Mouse (Mus musculus) heart, postnatal 4 days (tissue): ENCODE data around the gene Usp5. TPM values are rescaled to one million over a fixed set of nuclear protein-coding genes. Genes with fewer than 3 reads are reported as not detected.
A peak's percentile ranks its signal among the peaks of the same experiment; 100 is the strongest.

Experiments
- DNase-seq: peaks from one replicate; pipeline ENCODE4 v3.0.0; 2021
- total RNA-seq, 2 experiments: library from RNA; stranded (reverse); gene quantifications; 2 replicates each; pipeline ENCODE4 v1.2.3; 2021

The Usp5 gene
- total RNA-seq, 2 experiments from 2014 or later = 102 to 104 TPM

DNA sequence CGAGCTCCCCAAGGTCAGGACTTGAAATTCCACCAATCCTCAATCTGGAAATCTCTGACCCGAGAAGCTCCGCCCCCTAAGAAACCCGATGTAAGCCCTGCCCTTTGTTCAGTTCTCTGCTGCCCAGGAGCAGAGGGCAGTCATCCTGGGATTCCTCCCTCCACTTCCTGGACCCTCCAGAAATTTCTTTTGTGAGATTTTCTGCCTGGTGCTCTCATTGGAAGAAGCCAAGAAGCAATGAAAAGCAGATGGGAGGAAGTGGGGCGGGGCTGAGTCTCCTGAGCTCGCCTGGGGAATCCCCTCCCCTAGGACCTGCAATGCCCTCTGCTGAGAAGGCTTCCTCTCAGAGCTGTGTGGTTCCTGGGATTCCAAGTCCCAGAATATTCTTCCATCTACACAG is 46.8 kb downstream of the Usp5 start:
- no peak for DNase-seq

DNA sequence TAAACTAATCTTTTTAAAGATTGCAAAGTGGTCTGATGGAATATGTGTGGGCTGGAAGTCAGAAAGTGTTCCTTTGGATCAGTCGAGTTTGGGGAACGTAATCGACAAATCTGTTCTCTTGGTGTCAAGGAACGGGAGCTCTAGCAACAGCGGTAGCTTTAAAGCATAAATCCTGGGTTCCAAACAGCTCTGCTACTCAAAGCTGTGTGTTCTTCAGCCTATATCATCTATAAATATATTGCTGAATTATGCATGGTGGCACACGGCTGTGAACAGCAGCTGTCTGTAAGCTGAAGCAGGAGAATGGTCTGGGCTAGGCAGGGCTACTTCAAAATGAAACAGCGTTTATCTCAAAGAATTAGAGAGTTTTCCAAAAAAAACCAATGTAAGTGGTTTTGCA is 48.4 kb downstream of the Usp5 start:
- DNase-seq = no peak

DNA sequence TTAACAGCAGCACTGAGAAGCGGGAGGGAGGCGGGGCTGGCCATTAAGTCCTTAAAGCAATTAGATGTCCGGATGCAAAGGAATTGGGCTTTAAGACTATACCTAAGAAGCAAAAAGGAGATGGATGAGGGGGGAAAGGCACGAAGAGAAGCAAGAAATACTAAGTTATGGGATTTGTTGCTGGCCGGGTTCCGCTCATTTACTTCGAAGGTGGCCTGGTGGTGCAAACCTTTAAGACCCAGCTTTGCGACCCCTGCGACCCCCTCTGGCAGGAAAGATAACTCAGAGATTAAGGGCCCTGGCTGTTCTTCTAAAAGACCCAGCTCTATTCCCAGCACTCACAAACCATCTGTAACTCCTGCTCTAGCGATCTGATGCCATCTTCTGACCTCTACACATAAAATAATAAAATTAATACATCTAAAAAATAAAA is 49.3 kb downstream of the Usp5 start:
- no peak for DNase-seq

DNA sequence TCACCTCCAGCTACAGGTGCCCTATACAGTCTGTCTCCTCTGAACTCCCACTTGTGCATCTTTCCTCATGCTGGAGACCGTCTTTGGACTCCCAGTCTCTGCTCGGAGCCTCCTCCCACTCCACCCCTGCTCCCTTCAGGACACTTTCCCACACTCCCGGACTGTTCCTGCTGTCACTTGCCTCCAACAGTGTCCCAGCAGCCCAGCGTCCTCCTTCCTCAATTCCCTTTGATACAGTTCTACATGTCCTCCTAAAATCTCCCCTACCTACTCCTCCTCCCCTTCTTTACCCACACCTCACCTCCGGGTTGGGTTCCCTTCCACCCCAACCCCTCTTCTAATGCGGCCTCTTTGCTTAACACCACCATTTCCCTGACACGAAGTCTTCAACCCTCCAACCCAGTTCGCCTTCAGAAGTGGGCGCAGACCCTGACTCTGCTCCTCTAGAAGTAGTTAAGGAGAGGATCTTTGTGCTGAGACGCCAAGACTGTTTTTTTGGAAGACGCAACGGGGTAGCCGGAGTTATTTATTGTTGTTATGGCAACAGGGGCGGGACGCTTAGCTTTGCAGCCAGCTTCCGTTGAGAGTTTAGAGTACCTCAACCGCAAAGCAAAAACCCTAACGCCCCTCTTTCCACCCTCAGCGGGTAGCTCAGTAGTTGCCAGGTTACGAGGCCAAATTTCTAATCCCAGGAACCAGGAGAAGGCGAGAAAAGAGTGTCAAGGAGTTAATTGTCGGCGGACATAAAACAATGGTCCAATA is 49.9 kb downstream of the Usp5 start, which contains the start of gene Lrrc23:
Lrrc23 (minus strand) TSS at position 506 of the 762 bp plus-strand sequence.
- peak; percentile 51 for DNase-seq

DNA sequence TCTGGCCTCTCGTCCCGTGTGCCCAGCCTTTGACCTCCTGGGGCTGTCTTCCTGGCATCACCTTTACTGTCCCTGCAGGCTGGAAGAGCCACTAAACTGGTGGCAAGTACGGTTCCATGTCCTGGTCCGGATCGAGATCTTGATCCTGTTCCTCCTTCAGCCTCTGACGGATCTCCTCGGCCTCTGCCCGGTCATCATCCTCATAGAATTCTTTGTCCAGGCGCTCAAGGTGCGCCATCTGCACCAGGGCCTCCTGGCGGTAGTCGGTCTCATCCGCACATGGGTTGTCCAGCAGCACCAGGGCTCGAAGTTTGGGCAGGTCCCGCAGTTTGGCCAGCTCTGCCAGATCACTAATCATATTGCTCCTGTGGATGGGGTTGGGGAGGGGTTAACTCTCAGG is 58.8 kb downstream of the Usp5 start:
- no peak for DNase-seq

DNA sequence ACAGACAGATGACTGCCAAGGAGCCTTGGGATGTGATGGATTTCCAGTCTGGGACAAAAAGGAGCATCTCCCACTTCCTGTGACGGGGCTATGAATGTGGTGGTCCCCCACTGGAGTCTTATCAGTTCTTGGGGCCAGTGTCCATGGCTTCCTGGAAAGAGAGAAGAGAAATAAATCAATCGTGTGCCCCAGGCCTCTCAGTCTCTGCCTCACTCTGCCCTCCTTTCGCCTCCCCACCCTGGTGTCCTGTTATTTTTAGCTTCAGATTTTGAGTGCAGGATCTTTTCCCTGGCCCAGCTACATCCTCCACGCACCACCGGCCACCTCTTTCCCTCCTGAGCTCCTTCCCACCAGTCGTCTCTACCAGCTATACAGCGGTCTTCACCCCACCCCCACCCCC is 59.3 kb downstream of the Usp5 start:
- no peak for DNase-seq

DNA sequence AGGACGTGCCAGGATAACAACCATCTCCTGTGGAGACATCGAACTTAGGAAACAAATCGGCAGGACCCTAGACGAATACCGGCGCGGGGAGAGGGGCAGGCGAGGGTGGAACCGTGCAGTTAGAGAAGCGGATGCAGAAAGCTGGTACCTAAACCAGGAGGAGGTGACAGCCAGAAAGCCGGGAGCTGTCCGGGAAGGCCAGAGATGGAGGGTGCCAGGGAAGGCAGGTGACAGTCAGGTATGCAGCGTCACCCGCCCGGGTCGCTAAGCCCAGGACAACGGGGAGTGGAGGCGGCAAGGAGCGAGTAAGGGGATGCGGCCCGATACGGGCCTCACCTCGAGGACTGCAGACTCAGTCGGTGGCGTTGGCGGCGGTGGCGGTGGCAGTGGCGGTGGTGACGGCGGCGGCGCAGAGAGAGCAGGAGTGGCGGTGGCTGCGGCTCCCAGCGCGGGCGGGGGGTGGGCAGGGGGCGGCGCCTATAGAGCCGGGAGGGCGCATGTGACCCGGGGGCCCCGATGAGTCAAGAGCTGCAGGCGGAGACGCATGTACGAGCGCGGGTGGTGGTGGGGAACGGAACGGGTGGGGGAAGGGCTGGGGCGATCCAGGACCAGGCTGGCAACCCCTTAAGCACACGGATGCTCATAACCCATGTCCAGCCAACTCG is 60.1 kb downstream of the Usp5 start, which contains the start of gene Eno2:
Eno2 (minus strand) TSS at position 573 of the 665 bp plus-strand sequence.
- DNase-seq = peak; percentile 61

DNA sequence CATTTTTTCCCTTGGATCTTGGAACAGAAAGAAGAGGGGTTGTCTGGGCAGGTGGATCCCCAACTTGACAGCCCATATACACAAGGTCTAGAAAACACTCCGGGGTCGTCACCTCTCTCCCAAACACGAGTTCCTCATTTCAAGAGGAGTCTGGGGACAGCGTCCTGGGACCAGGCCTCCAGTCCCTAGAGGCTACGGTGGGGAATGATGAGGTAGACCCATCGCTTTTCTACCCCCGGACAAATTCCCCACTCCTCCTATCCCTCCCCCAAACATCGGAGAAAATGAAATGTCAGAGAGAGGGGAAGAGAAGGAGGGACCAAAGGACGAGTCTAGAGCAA is 60.6 kb downstream of the Usp5 start:
- DNase-seq = no peak

DNA sequence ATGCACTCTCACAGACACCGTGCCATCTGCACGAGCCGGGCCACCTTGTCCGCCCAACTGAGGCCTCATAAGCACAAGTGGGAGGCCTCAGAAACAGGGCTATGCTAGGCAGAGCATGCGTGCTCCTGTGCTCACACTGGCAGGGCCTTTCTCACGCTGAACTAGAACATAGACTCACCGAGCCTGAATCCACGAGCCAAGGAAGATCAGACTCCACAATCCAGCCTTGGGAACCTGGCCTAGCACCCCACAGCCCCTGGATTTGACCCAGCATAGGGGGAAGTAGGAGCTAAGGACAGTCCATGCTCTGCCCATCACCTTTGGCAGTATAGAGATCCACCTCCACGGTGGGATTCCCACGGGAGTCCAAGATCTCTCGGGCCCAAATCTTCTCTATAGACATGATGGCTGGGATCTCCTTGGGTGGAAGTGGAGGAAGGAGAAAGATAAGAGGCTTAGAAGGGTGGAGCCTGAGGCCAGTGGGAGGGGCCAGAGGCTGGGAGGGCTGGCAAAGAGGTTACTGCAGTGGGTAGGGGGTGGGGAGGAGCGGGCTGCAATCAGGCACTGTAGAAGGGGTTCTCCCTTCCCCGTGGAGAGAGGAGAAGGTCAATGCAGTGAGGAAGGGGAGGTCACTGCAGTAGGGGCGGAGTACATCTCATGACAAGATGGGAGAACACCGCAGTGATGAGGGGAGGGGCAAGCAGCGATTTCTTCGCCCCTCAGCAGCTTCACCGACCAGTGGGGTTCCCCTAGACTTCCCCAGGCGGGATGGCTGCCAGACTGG is 61.2 kb downstream of the Usp5 start:
- no peak for DNase-seq

DNA sequence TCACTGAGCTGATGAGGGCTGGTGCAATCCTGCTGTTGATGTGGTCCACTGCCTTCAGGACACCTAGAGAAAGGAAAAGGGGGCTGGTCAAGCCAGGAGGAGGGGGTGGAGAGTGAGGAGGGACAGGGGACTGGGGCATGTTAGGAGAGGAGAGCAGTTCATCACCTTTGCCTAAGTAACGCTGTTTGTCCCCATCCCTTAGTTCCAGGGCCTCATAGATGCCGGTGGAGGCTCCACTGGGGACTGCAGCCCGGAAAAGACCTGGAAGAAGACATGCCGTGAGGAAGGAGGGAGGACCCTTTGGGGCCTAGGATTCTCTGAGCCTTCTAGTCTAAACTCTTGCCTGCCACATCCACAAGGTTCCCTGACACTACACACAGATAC is 61.8 kb downstream of the Usp5 start:
- DNase-seq = no peak

DNA sequence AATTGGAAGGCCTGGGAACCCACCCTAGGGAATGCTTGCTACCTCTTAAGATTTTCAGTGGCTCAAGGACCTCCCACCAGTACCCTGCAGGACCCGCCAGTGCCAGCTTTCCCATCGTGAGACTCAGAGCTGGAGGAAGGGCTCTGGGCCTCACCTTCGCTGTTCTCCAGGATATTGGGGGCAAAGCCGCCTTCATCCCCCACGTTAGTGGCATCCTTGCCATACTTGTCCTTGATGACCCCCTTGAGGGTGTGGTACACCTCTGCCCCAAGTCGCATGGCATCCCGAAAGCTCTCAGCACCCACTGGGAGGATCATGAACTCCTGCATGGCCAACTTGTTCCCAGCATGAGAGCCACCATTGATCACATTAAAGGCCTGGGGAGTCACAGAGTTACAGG is 63.3 kb downstream of the Usp5 start:
- no peak for DNase-seq

Other genes starting within 250 kb of the Usp5 start
- gene C1s2, start 193.4 kb downstream of the Usp5 start, total RNA-seq = under 1 TPM; 0.14 to 0.25 TPM
- gene Lpcat3, start 166.5 kb downstream of the Usp5 start, total RNA-seq = 10 to 100 TPM; 53.5 to 55.8 TPM
- gene Emg1, start 117.3 kb downstream of the Usp5 start, total RNA-seq = 10 to 100 TPM; 72.9 to 73.6 TPM
- 100 to 1,000 TPM; 398 to 399 TPM for gene Phb2, start 117.1 kb downstream of the Usp5 start, total RNA-seq
- gene Ptpn6, start 90.8 kb downstream of the Usp5 start, total RNA-seq = 1 to 10 TPM; 5.3 to 5.4 TPM
- gene Grcc10, start 88.1 kb downstream of the Usp5 start, total RNA-seq = 100 to 1,000 TPM; 259 to 300 TPM
- 1 to 10 TPM in 1 of 2 experiments, not detected in 1; 2.1 TPM for gene Gm45234, start 73.5 kb downstream of the Usp5 start, total RNA-seq
- gene Atn1, start 73.0 kb downstream of the Usp5 start, total RNA-seq = 10 to 100 TPM; 61.0 to 70.5 TPM
- gene Eno2, start 59.8 kb downstream of the Usp5 start, total RNA-seq = 10 to 100 TPM; 10.0 to 10.2 TPM
- under 1 TPM in 1 of 2 experiments, not detected in 1; 0.52 TPM for gene Lrrc23, start 49.8 kb downstream of the Usp5 start, total RNA-seq
- 1 to 10 TPM; 3.5 to 4.4 TPM for gene Spsb2, start 20.8 kb downstream of the Usp5 start, total RNA-seq
- 100 to 1,000 TPM; 977 to 982 TPM for gene Tpi1, start 15.2 kb downstream of the Usp5 start, total RNA-seq
- gene Cdca3, start 63 bp upstream of the Usp5 start, total RNA-seq = 10 to 100 TPM; 77.8 to 82.6 TPM
- 1 to 10 TPM; 2.6 to 3.9 TPM for gene Gnb3, start 10.8 kb upstream of the Usp5 start, total RNA-seq
- gene P3h3, start 28.3 kb upstream of the Usp5 start, total RNA-seq = 10 to 100 TPM; 30.0 to 31.6 TPM
- 1 to 10 TPM; 5.7 to 7.4 TPM for gene Gpr162, start 34.5 kb upstream of the Usp5 start, total RNA-seq
- gene Cd4, start 58.7 kb upstream of the Usp5 start, total RNA-seq = under 1 TPM; 0.41 to 0.55 TPM
- gene Lag3, start 82.2 kb upstream of the Usp5 start, total RNA-seq = 1 to 10 TPM in 1 of 2 experiments, under 1 TPM in 1; 0.68 to 1.0 TPM
- gene Ptms, start 90.6 kb upstream of the Usp5 start, total RNA-seq = 100 to 1,000 TPM; 549 to 587 TPM
- gene Mlf2, start 101.9 kb upstream of the Usp5 start, total RNA-seq = 100 to 1,000 TPM; 237 to 239 TPM
- gene Cops7a, start 136.1 kb upstream of the Usp5 start, total RNA-seq = 100 to 1,000 TPM; 107 to 110 TPM
- 1 to 10 TPM in 1 of 2 experiments, under 1 TPM in 1; 0.69 to 1.5 TPM for gene Pianp, start 167.2 kb upstream of the Usp5 start, total RNA-seq
- gene Zfp384, start 179.7 kb upstream of the Usp5 start, total RNA-seq = 10 to 100 TPM; 28.5 to 30.7 TPM
- 10 to 100 TPM; 40.8 to 43.6 TPM for gene Ing4, start 210.3 kb upstream of the Usp5 start, total RNA-seq
- 1 to 10 TPM; 1.7 to 3.2 TPM for gene Acrbp, start 220.2 kb upstream of the Usp5 start, total RNA-seq
- gene Lpar5, start 238.4 kb upstream of the Usp5 start, total RNA-seq = not detected